Mouse (Mus musculus) cortical plate, adult 2 months (tissue): ENCODE results near the gene F12.

ENCODE experiments used
- CTCF ChIP-seq: fragments of 200-500 bp; IDR thresholded peaks from 2 replicates; pipeline ENCODE4 v1.5.1; 2011; ENCODE audit warnings: mild to moderate bottlenecking, control low read depth, low read length; ENCODE audit not compliant: insufficient read depth; ENCODE audit errors: extremely low read depth
- POLR2A ChIP-seq: fragments of 200-500 bp; IDR thresholded peaks from 2 replicates; pipeline ENCODE4 v1.6.1; 2011; ENCODE audit warnings: mild to moderate bottlenecking, low read length, control low read depth; ENCODE audit not compliant: insufficient read depth; ENCODE audit errors: extremely low read depth

GRCm38 (mm10) chr13:55430566-55430965, 4.0 kb upstream of the F12 start:
- no peak for TF ChIP-seq POLR2A
- no peak for TF ChIP-seq CTCF
